Mouse (Mus musculus) urinary bladder, postnatal 25 days (tissue): ENCODE results near the gene Usp10.

Source experiments
- DNase-seq: peaks from one replicate; pipeline ENCODE4 v3.0.0; 2022; ENCODE audit warnings: low spot score

The Usp10 gene

GRCm38 (mm10) chr8:119915298-119915697 lies 5.1 kb downstream of the Usp10 start:
- DNase-seq: no peak

- DNase-seq: no peak
Observed at GRCm38 (mm10) chr8:119916237-119916892, 6.2 kb downstream of the Usp10 start.

- DNase-seq: no peak
Observed at GRCm38 (mm10) chr8:119917415-119917814, 7.3 kb downstream of the Usp10 start.

- no peak for DNase-seq
Observed at GRCm38 (mm10) chr8:119918155-119918567, 8.0 kb downstream of the Usp10 start.

- DNase-seq: no peak
Observed at GRCm38 (mm10) chr8:119923259-119923658, 13.1 kb downstream of the Usp10 start.

GRCm38 (mm10) chr8:119925428-119925827 lies 15.3 kb downstream of the Usp10 start:
- no peak for DNase-seq

- DNase-seq: no peak
Observed at GRCm38 (mm10) chr8:119926474-119926873, 16.3 kb downstream of the Usp10 start.

GRCm38 (mm10) chr8:119927422-119928092 lies 17.4 kb downstream of the Usp10 start:
- peak; percentile 25 for DNase-seq

- DNase-seq: no peak
Observed at GRCm38 (mm10) chr8:119931317-119931716, 21.2 kb downstream of the Usp10 start.

- no peak for DNase-seq
Observed at GRCm38 (mm10) chr8:119933681-119934080, 23.5 kb downstream of the Usp10 start.

- DNase-seq: no peak
Observed at GRCm38 (mm10) chr8:119935541-119935940, 25.4 kb downstream of the Usp10 start.

- no peak for DNase-seq
Observed at GRCm38 (mm10) chr8:119938481-119938880, 28.3 kb downstream of the Usp10 start.

- no peak for DNase-seq
Observed at GRCm38 (mm10) chr8:119939336-119939735, 29.2 kb downstream of the Usp10 start.

GRCm38 (mm10) chr8:119941471-119941870 lies 31.3 kb downstream of the Usp10 start:
- DNase-seq: no peak

- DNase-seq: no peak
Observed at GRCm38 (mm10) chr8:119943616-119944015, 33.5 kb downstream of the Usp10 start.

- DNase-seq: peak; percentile 68
Observed at GRCm38 (mm10) chr8:119944096-119944811, 34.1 kb downstream of the Usp10 start.

- DNase-seq: no peak
Observed at GRCm38 (mm10) chr8:119946326-119946865, 36.2 kb downstream of the Usp10 start.

GRCm38 (mm10) chr8:119947653-119948052 lies 37.5 kb downstream of the Usp10 start:
- DNase-seq: no peak

- DNase-seq: no peak
Observed at GRCm38 (mm10) chr8:119948340-119948739, 38.2 kb downstream of the Usp10 start.

- DNase-seq: no peak
Observed at GRCm38 (mm10) chr8:119952282-119952681, 42.1 kb downstream of the Usp10 start.

GRCm38 (mm10) chr8:119952747-119953146 lies 42.6 kb downstream of the Usp10 start:
- no peak for DNase-seq

- no peak for DNase-seq
Observed at GRCm38 (mm10) chr8:119955333-119955732, 45.2 kb downstream of the Usp10 start.

- no peak for DNase-seq
Observed at GRCm38 (mm10) chr8:119958076-119958475, 47.9 kb downstream of the Usp10 start.
